Mouse (Mus musculus) heart, adult 10 weeks (tissue): ENCODE measurements around the gene Lmntd2. TPM values are rescaled to one million over a fixed set of nuclear protein-coding genes. Genes with fewer than 3 reads are reported as not detected.

ENCODE experiments used
- polyA plus RNA-seq: library from polyadenylated mRNA; stranded (reverse); fragments of 350-450 nt; fragmentation: Illumina TruSeq; extraction: RNeasy Lipid Tissue Mini Kit (QIAGEN cat#74804); gene quantifications from one replicate; pipeline ENCODE4 v1.2.3, GENCODE M21; 2014; ENCODE audit warnings: low read depth, low replicate concordance

Gene Lmntd2
- not detected for polyA plus RNA-seq

GRCm38 (mm10) chr7:141213605-141214235, at the start of gene Lmntd2:
TSS of gene Lmntd2 (minus strand) at chr7:141214080.

GRCm38 (mm10) chr7:141228279-141229067, 14.6 kb upstream of the Lmntd2 start, which contains the start of gene Phrf1:
TSS of gene Phrf1 (plus strand) at chr7:141228784.

GRCm38 (mm10) chr7:141215101-141215879, 1.4 kb upstream of the Lmntd2 start, which contains the start of gene Rassf7:
TSS of gene Rassf7 (plus strand) at chr7:141215860.

GRCm38 (mm10) chr7:141193948-141194347, 19.9 kb downstream of the Lmntd2 start, which contains the start of the genes Hras and Lrrc56:
TSS of gene Hras (minus strand) at chr7:141194005.
TSS of gene Lrrc56 (plus strand) at chr7:141194157.

GRCm38 (mm10) chr7:141172116-141173006, 41.5 kb downstream of the Lmntd2 start, which contains the start of gene Rnh1:
TSS of gene Rnh1 (minus strand) at chr7:141172857.

Other genes starting within 250 kb of the Lmntd2 start
- 10.8 TPM for gene Ifitm1, start 246.9 kb downstream of the Lmntd2 start, polyA plus RNA-seq
- gene Ifitm3, start 203.3 kb downstream of the Lmntd2 start, polyA plus RNA-seq = 220 TPM
- gene Ifitm6, start 196.2 kb downstream of the Lmntd2 start, polyA plus RNA-seq = 0.84 TPM
- not detected for gene Gm17387, start 184.9 kb downstream of the Lmntd2 start, polyA plus RNA-seq
- not detected for gene B4galnt4, start 153.0 kb downstream of the Lmntd2 start, polyA plus RNA-seq
- gene Pkp3, start 135.9 kb downstream of the Lmntd2 start, polyA plus RNA-seq = not detected
- 8.4 TPM for gene Sigirr, start 113.5 kb downstream of the Lmntd2 start, polyA plus RNA-seq
- not detected for gene Ano9, start 96.3 kb downstream of the Lmntd2 start, polyA plus RNA-seq
- 29.2 TPM for gene Ptdss2, start 91.7 kb downstream of the Lmntd2 start, polyA plus RNA-seq
- gene Rnh1, start 41.2 kb downstream of the Lmntd2 start, polyA plus RNA-seq = 69.3 TPM
- gene Hras, start 20.1 kb downstream of the Lmntd2 start, polyA plus RNA-seq = 59.1 TPM
- gene Lrrc56, start 19.9 kb downstream of the Lmntd2 start, polyA plus RNA-seq = 2.6 TPM
- gene Rassf7, start 1.8 kb upstream of the Lmntd2 start, polyA plus RNA-seq = 0.39 TPM
- 22.9 TPM for gene Phrf1, start 14.7 kb upstream of the Lmntd2 start, polyA plus RNA-seq
- 10.7 TPM for gene Irf7, start 52.4 kb upstream of the Lmntd2 start, polyA plus RNA-seq
- gene Cdhr5, start 62.7 kb upstream of the Lmntd2 start, polyA plus RNA-seq = not detected
- not detected for gene Sct, start 65.1 kb upstream of the Lmntd2 start, polyA plus RNA-seq
- gene Drd4, start 77.9 kb upstream of the Lmntd2 start, polyA plus RNA-seq = not detected
- 17.7 TPM for gene Deaf1, start 113.6 kb upstream of the Lmntd2 start, polyA plus RNA-seq
- 27.8 TPM for gene Tmem80, start 113.7 kb upstream of the Lmntd2 start, polyA plus RNA-seq
- gene Eps8l2, start 124.8 kb upstream of the Lmntd2 start, polyA plus RNA-seq = 4.6 TPM
- gene Taldo1, start 178.1 kb upstream of the Lmntd2 start, polyA plus RNA-seq = 127 TPM
- 15.8 TPM for gene Gatd1, start 200.1 kb upstream of the Lmntd2 start, polyA plus RNA-seq
- gene Cend1, start 215.4 kb upstream of the Lmntd2 start, polyA plus RNA-seq = 2.8 TPM
- gene Slc25a22, start 223.8 kb upstream of the Lmntd2 start, polyA plus RNA-seq = 48.3 TPM
- gene Pidd1, start 229.9 kb upstream of the Lmntd2 start, polyA plus RNA-seq = 1.4 TPM
- gene Rplp2, start 233.3 kb upstream of the Lmntd2 start, polyA plus RNA-seq = 735 TPM
- gene Pnpla2, start 241.1 kb upstream of the Lmntd2 start, polyA plus RNA-seq = 449 TPM
- gene Cracr2b, start 247.0 kb upstream of the Lmntd2 start, polyA plus RNA-seq = 35.1 TPM